Mouse (Mus musculus): ENCODE results near the gene Rab6b. TPM values are rescaled to one million over a fixed set of nuclear protein-coding genes. Genes with fewer than 3 reads are reported as not detected.
"Not testable (repeated sequence)": the region's sequence is repeated elsewhere in the genome, so short reads cannot be mapped to it uniquely, and the experiment has no call there.

Rab6b gene
- polyA plus RNA-seq, 1 experiment, result 11.4 TPM

DNA sequence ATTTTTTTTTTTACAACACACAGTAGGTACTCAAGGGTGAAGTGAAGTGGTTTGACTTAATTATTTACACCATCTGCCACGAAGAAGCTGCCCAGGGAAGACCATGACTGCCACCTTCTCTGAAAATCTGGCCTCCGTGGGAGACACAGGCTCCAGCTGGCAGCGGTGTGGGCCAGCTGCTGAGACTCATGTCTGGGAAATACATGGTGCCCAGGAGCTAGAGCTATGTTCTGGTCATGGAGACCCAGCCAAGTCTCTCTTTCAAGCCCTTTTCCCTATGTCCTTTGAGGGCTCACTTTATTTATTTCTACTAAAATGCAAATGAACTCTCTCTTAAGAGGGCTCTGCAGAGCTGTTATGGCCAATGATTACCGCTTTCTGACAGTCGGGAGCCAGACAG lies 41.7 kb downstream of the Rab6b start:
- Histone ChIP-seq H3K4me3 (ENCODE audit: insufficient read depth, low read length) (no peak overlapping the region), H3K4me1 (ENCODE audit: control insufficient read depth, insufficient read depth, low read length) (peaks cover 16% of the 10 kb centered on the region), H3K27ac (ENCODE audit: insufficient read depth, low read depth, low read length) (no peak overlapping the region)
- TF ChIP-seq POLR2A (IDR thresholded peaks at IDR 0.05; ENCODE audit: borderline replicate concordance, low read depth, low read length) (no peak), CTCF (IDR thresholded peaks at IDR 0.05; ENCODE audit: low read depth, low read length) (no peak)

DNA sequence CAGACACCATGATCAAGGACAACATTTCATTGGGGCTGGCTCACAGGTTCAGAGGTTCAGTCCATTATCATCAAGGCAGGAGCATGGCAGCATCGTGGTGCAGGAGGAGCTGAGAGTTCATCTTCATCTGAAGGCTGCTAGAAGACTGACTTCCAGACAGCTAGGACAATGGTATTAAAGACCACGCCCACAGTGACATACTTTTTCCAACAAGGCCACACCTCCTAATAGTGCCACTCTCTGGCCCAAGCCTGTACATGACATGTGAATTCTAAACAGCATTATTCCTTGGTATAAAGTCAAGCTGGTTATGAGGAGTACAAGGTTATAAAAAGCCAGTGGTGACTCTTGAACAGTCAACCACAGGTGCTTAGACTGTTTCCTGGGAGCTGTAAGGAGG lies 43.0 kb downstream of the Rab6b start:
- TF ChIP-seq CTCF (IDR thresholded peaks at IDR 0.05; ENCODE audit: low read depth, low read length) (no peak), POLR2A (IDR thresholded peaks at IDR 0.05; ENCODE audit: borderline replicate concordance, low read depth, low read length) (no peak)
- Histone ChIP-seq H3K4me3 (ENCODE audit: insufficient read depth, low read length) (no peak overlapping the region), H3K27ac (ENCODE audit: insufficient read depth, low read depth, low read length) (no peak overlapping the region), H3K4me1 (ENCODE audit: control insufficient read depth, insufficient read depth, low read length) (peaks cover 5% of the 10 kb centered on the region)

GRCm38 (mm10) chr9:103155158-103155557 lies 43.6 kb downstream of the Rab6b start:
- H3K27ac ChIP-seq (ENCODE audit: insufficient read depth, low read depth, low read length); H3K4me1 ChIP-seq (ENCODE audit: control insufficient read depth, insufficient read depth, low read length); H3K4me3 ChIP-seq (ENCODE audit: insufficient read depth, low read length): not testable (repeated sequence)

DNA sequence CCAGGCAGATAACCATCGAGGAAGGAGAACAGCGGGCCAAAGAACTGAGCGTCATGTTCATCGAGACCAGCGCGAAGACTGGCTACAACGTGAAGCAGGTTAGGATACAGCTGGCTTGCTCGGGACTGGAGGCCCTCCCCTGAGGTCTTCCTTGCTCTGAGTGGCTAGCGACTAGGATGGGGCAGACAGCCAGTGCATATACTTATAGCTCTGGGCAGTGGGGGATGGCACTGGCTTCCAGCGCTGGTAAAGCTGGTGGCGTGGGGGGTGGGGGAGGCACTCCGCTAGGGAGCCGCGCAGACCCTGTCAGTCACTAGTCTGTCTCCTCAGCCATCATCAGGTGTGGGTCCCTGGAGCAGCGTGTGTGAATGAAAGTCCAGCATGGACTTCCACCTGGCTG lies 52.2 kb downstream of the Rab6b start:
- TF ChIP-seq CTCF (IDR thresholded peaks at IDR 0.05; ENCODE audit: low read depth, low read length) (no peak), POLR2A (IDR thresholded peaks at IDR 0.05; ENCODE audit: borderline replicate concordance, low read depth, low read length) (no peak)
- Histone ChIP-seq H3K27ac (ENCODE audit: insufficient read depth, low read depth, low read length) (no peak overlapping the region), H3K4me1 (ENCODE audit: control insufficient read depth, insufficient read depth, low read length) (no peaks in the 10 kb centered on the region), H3K4me3 (ENCODE audit: insufficient read depth, low read length) (no peak overlapping the region)

GRCm38 (mm10) chr9:103168046-103168445 lies 56.5 kb downstream of the Rab6b start:
- no peaks in the 10 kb centered on the region for H3K4me1 ChIP-seq (ENCODE audit: control insufficient read depth, insufficient read depth, low read length)
- TF ChIP-seq POLR2A (IDR thresholded peaks at IDR 0.05; ENCODE audit: borderline replicate concordance, low read depth, low read length), result no peak
- TF ChIP-seq CTCF (IDR thresholded peaks at IDR 0.05; ENCODE audit: low read depth, low read length), result no peak
- H3K27ac ChIP-seq (ENCODE audit: insufficient read depth, low read depth, low read length), result no peak overlapping the region
- H3K4me3 ChIP-seq (ENCODE audit: insufficient read depth, low read length), result no peak overlapping the region

GRCm38 (mm10) chr9:103168771-103169170 lies 57.2 kb downstream of the Rab6b start:
- H3K27ac ChIP-seq (ENCODE audit: insufficient read depth, low read depth, low read length), result no peak overlapping the region
- TF ChIP-seq CTCF (IDR thresholded peaks at IDR 0.05; ENCODE audit: low read depth, low read length) (no peak), POLR2A (IDR thresholded peaks at IDR 0.05; ENCODE audit: borderline replicate concordance, low read depth, low read length) (no peak)
- H3K4me3 ChIP-seq (ENCODE audit: insufficient read depth, low read length), result no peak overlapping the region
- H3K4me1 ChIP-seq (ENCODE audit: control insufficient read depth, insufficient read depth, low read length), result no peaks in the 10 kb centered on the region

DNA sequence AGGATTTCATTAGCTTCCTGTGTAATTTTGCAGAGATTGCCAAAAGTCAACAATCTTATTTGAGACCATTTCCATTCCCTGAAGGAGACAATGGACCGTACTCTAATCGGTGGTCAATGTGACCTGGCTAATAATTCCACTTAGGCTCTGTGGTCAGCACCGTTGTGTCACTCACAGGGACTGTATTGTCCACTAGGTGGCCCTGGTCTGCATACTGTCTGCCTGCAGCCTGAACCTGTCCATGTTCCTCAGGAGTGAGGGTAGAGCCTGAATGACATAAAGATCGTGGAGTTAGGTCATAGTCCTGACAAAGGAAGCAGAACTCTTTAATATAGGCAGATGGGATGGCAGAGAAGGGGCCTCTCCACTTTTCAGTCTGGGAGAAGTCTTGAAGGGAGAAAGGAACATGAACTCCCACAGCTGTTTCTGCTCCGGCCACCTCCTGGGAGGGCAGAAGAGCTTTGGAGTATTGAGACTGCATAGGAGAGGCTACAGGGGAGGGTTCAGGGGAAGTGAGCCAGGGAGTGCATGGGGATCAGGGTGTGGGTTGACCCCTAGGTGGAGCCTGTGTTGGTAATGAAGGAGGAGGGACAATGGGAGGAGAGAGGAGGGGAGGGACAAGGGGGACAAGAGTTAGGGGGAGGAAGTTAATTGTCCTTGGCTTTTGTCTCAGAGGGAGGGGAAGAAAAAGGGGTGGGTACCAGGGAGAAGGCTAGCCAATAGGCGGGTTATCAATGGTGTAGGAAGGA lies 63.4 kb downstream of the Rab6b start:
- no peaks in the 10 kb centered on the region for H3K4me1 ChIP-seq (ENCODE audit: control insufficient read depth, insufficient read depth, low read length)
- TF ChIP-seq CTCF (IDR thresholded peaks at IDR 0.05; ENCODE audit: low read depth, low read length) (no peak), POLR2A (IDR thresholded peaks at IDR 0.05; ENCODE audit: borderline replicate concordance, low read depth, low read length) (no peak)
- no peak overlapping the region for H3K4me3 ChIP-seq (ENCODE audit: insufficient read depth, low read length)
- H3K27ac ChIP-seq (ENCODE audit: insufficient read depth, low read depth, low read length), result no peak overlapping the region

GRCm38 (mm10) chr9:103175692-103176091 lies 64.1 kb downstream of the Rab6b start:
- Histone ChIP-seq H3K4me1 (ENCODE audit: control insufficient read depth, insufficient read depth, low read length) (no peaks in the 10 kb centered on the region), H3K4me3 (ENCODE audit: insufficient read depth, low read length) (no peak overlapping the region)
- TF ChIP-seq POLR2A (IDR thresholded peaks at IDR 0.05; ENCODE audit: borderline replicate concordance, low read depth, low read length) (no peak), CTCF (IDR thresholded peaks at IDR 0.05; ENCODE audit: low read depth, low read length) (no peak)

GRCm38 (mm10) chr9:103180303-103180702 lies 68.7 kb downstream of the Rab6b start:
- TF ChIP-seq CTCF (IDR thresholded peaks at IDR 0.05; ENCODE audit: low read depth, low read length) (no peak), POLR2A (IDR thresholded peaks at IDR 0.05; ENCODE audit: borderline replicate concordance, low read depth, low read length) (no peak)
- Histone ChIP-seq H3K4me1 (ENCODE audit: control insufficient read depth, insufficient read depth, low read length) (peaks cover 10% of the 10 kb centered on the region), H3K4me3 (ENCODE audit: insufficient read depth, low read length) (no peak overlapping the region), H3K27ac (ENCODE audit: insufficient read depth, low read depth, low read length) (no peak overlapping the region)

More at GRCm38 (mm10) chr9:103175692-103176091, 64.1 kb downstream of the Rab6b start:
- no peak overlapping the region for H3K27ac ChIP-seq (ENCODE audit: insufficient read depth, low read depth, low read length)

GRCm38 (mm10) chr9:103180807-103181565 lies 69.4 kb downstream of the Rab6b start:
- Histone ChIP-seq H3K4me3 (ENCODE audit: insufficient read depth, low read length) (no peak overlapping the region), H3K4me1 (ENCODE audit: control insufficient read depth, insufficient read depth, low read length) (peaks cover 10% of the 10 kb centered on the region), H3K27ac (ENCODE audit: insufficient read depth, low read depth, low read length) (no peak overlapping the region)
- no peak for TF ChIP-seq CTCF (IDR thresholded peaks at IDR 0.05; ENCODE audit: low read depth, low read length)
